Mouse (Mus musculus) cerebellum, postnatal 25 days (tissue): Measurements from ENCODE around the gene Ankrd11.
A peak's percentile ranks its signal among the peaks of the same experiment; 100 is the strongest.

Experiments
- DNase-seq, 2 experiments: peaks; one replicate each; pipeline ENCODE4 v3.0.0; 2021; ENCODE audit warnings: mixed read lengths in 2 of 2

Ankrd11 gene

DNA sequence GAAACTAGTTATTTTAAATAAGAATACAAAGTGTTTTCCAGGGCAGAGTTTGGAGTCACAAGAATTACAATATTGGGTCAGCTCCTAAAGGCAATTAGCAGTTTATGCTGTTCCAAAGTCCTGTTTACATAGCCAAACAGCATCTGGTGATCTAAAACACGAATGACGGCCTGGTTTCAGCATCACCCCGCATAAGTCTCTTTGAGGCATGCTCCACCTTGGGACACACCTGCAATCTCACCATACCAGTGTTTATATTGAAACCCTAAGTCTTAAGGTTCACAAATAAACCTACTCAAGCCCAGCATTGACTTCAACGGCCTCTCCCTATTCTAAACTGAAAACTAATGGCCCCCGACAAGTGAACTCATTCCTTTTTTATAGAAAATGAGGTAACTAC is 81.8 kb downstream of the Ankrd11 start:
- no peak for DNase-seq

DNA sequence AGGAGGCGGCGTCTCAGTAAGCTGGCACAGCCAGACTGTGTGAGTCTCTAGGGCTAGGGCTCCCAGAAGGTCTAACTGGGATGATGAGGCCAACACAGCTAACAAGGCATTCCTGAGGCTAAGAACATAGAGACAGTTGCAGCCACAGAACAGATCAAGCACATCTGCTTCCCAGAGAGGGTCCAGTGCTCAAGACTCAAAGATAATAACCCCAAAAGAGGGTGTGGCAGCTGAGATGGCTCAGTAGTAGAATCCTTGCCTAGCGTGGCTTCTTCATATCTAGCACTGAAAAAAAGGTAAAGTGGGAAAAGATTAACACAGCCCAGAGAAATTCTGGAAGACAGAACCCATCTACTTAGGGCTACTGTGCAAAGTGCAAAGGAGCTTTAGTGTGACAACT is 86.1 kb downstream of the Ankrd11 start:
- DNase-seq, result no peak

DNA sequence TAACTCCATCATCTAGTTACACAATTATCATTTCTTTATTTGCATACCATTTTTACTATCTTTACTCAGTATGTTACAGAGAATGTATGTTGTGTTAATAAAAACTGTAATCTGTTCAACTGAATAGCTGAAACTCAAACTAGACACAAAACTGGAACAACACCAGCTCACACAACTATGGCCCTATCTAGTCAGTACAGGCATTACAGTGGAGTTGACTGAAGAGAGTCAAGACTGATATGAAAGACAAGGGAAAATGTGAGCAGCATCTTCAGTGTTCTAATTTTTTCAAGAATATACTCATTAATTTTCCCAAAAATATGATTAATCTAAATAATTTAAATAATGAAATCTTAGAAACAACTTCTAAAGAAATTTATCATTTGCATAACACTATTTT is 86.9 kb downstream of the Ankrd11 start:
- DNase-seq, result no peak

DNA sequence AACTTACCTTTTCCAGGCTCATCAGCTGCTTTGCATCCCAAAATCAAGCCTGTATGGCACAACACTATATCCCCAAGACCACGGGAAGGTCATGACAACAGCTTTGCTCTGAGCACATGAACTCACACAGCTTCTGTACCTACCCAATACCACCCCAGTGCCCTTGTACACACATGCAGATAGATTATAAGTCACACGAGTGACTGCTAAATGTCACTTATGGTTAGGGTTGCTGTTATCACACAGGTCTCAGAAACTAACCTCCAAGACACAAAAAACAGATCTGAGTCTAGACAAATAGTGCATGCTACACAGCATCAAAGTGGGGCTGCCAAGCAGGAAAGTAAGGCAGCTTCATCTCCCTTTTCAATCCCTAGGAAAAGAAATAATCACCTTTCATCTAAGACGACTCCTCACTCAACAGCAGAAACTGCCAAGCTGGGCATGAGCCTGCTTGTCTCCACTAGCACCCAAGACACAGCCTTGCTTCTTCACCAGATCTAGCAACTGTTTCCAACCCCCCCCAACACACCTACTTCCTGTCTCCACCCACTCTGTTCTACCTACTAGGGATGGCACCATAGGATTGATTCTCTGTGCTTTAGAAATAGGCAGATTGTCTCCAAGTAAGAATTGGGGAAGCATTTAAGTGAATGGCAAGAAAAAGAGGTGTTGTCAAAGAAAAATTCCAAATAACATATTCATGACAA is 87.8 kb downstream of the Ankrd11 start:
- DNase-seq, result no peak

DNA sequence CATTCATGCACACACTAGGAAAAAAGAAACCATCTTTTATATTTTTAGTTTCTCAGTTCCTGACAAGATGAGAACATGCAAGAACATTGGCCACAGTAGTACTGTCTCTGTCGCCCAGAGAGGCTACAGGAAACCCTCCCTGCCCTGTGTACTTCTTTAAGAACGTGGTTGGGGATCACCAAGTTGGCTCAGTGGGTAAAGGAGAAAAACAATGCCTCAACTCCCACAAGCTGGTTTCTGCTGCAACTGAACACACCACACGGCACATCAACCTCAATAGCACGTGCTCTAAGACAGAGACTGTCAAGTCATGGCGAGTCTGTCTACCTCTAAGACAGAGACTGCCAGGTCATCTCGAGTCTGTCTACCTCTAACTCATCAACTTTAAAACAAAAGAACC is 89.0 kb downstream of the Ankrd11 start:
- DNase-seq, result no peak

DNA sequence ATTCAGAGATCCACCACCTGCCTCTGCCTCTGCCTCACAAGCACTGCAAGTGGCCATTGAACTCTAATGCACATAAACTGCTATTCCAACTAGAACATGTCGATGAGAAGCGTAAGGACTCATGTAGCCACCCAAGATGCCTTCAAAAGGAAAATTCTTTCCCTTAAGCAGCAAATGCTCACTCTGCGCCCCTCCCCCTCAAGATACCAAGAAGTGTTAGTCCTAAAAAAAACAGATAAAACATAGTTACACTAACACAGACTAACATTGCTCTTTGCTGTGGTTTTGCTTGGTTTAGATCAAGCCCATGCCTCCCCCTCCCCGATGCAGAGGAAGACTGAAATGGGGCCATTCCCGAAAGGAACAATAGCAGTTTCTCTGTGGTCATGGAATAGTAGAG is 90.6 kb downstream of the Ankrd11 start:
- DNase-seq, result no peak

DNA sequence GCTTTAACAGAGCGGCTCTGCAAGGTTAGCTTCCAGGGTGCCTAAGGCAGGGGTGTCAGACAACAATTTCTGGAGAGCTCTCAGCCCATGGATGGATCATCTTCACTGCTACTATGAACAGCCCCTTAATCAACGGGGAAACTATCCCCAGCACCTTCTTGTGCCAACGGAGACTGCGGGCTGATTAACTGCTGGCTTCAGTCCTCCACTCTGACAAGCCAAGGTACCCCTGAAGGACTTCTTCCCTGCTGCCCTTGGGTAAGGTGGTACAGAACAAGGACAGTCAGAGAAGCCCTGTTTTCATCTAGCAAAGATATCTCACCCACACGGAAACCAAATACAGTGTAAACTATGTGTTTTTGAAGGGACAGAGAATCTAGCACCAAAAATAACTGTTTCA is 92.4 kb downstream of the Ankrd11 start:
- no peak for DNase-seq

DNA sequence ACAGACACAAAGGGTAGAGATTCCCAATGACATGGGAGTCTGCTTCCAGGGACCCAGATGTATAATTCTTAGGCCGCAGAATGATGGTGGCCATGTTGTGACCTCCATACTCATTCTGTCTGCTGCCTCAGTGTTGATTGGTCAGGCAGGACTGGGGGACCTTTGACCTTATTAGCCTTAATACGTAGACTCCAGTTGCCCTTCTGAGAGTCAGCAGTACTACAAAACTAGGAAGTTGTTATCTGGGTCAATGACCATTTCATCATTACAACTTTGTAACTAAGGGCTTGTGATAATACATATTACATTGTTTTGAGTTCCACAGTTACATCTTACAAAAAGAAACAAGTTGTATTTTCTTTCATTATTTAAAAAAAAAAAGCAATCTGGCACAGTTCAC is 96.3 kb downstream of the Ankrd11 start:
- no peak for DNase-seq

DNA sequence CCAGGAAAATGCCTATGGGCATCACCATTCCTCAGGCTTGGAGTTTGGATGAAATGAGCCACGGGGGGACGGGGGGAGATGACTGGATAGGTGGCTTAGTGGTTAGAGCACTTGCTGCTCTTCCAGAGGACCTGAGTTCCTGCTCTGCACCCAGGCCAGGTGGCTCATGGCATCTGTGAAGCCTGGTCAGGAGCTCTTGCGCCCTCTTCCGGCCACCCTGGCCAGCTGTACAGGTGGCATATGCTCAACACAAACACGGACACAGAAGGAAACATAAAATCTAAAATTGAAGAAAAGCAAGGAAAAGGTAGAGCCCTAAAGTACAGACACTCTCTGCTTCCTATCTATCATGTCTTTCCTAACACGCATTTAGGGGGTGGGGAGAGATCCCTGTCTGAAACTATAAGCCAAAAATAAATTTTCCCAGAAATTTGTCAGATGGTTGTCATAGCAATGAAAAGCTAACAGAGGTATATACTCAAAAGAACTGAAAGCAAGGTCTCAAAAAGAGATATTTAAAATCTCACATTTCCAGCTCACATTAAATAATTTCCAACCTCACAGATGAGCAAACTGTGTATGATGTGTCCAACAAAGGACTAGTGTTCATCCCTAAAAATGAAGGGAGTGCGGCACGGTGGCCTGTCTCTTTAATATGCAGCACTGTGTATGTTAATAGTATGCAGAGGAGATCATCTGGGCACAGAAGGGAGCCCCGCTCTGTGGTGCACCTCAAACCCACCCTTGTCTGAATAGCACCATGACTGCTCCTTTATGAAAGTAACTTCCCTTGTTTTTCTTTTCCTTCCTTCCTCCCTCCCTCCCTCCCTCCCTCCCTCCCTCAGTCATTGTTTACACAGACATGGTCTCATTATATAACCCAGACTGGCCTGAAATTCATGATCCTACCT is 99.0 kb downstream of the Ankrd11 start:
- peak; percentile 59 to 79 for DNase-seq

DNA sequence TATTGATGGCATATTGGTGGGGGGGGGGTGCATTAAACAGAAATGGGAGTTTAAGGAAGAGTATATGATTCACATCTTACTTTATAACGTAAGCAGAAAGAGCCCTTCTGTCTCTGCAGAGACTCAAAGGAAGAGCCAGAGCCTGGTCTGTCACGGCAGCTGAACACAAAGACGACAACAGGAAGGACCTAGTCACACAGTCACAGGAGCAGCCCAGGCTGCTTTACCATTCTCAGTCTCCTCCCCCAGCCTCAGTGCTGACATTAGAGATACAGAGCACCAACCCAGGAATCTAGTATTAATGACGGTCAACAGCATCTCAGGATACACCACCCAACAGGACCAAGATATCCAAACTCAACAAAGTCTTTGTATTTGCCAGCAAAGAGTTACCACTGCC is 103.5 kb downstream of the Ankrd11 start:
- DNase-seq, result no peak

DNA sequence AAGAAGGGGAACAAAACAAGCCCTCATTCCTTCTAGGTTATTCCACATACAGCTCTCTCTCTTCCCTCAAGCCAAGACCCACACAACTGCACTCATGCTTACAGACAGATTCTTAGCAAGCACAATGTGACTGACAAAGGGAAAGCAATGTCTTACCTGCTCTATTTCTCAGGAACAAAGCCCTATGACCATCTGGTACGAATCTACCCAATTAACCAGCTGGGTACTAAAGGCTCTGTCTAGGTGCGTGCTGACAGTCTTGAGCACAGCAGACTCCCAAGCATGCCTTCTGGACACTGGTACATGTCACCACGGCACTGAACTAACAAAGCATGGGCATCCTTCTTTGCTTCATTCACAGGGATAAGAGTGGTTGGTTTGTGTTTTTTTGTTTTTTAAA is 103.9 kb downstream of the Ankrd11 start:
- DNase-seq, result peak; percentile 51 to 54

DNA sequence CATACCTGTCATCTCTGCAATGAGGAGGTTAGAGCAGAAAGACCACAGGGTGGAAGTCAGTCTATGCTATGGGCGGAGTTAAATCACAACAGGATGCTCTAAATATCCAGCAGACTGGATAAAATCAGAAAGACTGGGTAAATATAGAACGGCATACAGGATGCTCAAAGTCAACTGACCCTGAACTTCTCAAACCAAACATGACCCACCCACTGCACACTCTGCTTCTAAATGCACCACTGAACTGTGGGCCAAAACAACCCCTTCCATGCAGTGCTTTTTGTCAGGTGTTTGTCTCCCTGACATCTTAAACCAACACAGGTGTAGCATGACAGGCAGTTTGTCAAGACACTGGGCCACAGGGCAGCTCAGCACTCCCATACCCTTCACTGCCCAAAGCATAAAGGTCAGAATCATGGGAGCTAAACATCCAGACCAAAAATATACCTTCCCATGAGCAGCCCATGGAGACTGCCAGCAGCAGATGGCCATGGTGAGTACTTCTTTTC is 104.5 kb downstream of the Ankrd11 start:
- DNase-seq, result peak; percentile 58 to 68

DNA sequence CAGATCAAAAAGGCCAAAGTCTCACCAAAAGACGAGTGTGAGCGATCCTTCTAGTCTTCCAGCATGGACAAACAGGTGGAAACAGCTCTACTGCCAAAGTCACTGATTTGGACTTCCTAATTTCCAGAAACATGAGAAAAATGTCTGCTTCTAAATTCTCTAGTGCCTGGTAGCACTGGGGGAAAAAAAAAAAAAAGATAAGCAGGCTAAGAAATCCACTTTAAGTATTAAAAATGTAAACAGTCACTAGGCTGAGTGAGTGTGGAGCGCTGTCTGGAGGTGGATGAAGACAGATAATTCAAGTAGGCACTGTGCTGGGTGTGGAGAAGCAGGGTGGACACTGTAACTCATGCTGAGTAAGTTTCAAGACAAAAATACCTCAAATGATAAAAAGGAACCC is 106.2 kb downstream of the Ankrd11 start:
- DNase-seq, result no peak

DNA sequence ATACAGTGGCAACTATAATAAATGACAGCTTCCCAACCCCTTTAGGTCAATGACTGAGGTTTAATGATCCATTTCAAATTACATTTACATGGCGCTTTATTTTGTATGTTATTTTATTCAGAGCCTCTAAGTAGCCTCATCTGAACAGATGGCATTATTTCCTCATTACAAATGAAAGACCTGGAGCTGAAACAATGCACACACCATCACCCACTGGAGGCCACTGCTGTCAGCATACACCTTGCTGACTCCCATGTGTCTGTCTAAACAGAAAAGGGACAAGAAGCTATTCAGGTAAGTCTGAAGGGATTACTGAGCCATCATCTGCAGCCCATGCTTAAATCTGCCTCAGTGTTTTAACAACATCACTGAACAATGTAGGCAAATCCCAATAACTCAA is 107.0 kb downstream of the Ankrd11 start:
- DNase-seq, result peak in 1 of 2 experiments; percentile 65

DNA sequence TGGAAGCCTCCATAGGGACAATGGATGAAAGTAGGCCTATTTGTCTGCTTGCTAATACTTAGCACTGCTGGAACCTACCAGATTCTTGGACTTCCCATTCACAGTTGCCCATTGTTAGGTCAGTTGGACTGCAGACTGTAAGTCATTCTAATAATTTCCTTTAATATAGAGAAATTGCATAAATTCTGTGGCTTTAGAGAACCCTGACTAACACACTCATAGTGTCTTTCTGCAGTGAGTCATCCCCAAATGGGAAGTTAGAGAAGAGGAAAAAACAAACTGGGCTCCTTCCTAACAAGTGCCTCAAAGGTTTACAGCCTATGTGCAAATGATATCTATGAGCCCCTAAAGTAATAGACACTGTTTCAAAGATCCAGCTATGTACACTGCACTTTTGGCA is 108.1 kb downstream of the Ankrd11 start:
- DNase-seq, result no peak

DNA sequence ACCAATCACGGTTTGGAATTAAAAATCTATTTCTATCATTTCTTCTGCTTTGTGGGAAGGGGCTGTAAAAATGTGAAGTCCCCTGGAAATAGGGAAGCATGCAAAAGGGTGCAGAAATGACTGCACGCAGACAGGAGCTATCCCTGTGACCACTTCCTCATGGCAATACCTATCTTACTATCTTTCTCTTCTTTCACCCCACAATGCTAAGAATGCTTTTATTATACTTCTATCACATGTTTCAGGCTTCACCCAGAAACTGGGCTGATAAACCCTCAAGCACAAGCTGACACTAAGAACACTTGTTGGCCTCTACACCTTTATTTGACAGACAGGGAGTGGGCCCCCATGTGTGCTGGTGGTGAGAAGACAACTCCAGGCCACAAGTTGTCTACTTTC is 109.5 kb downstream of the Ankrd11 start:
- no peak for DNase-seq

DNA sequence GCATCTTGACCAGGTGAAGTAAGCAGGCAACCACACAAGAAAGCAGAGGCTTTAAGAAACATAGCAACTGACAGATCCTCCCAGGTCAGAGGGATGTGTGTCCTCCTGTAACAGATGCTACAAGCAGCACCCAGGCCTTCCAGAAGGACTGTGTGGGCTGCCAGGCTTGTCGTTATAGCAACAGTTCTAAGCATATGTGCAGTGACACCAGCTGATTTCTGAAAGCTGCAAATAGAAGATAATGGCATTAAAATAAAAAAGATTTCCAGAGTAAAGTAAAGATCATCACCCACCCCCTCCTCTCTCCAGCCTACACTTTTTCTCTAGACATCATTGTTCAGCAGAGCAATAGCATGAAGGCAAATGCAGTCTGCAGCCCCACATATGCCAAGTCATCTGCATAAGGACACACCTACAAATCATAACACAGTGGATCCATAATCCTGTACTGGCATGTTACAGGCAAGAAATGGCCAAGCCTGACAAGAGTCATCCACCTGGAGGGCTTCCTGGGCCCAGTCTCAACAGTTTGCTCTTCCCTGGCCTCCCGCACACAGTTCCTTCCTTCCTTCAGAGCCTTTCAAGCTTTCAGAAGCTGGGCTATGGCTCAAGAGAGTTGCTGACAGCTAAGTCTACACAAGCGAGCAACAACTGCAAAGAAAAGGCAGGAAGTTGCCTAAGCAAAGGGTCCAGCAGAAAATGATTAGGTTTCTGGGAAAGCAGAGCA is 110.1 kb downstream of the Ankrd11 start:
- DNase-seq, result peak; percentile 61

DNA sequence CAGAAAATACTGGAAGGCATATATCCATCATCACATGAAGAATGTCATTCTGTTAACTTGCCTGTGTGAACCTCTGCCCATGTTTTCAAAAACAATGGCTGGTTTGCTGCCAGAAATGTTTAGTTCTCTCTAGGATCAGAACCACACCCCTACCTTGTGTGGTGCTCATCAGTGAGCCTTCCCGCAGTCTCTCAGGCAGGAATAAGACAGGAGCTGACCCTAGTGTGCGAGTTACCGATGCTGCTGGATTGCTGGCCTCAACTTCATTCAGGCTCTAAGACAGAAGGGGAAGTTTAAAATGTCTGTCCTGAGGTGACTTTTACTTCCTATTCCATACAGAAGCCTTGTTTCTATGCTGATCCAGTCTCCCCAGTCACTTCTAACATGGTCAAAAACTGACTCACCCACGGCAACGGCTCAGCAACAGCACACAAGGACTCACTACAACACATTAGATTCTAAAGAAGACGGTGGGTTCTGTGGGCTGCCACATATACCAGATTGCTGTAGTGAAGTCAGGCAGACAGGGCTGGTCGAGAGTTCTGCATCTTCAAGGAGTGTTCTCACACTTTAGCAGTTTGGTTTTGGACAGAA is 113.3 kb downstream of the Ankrd11 start:
- DNase-seq, result no peak

DNA sequence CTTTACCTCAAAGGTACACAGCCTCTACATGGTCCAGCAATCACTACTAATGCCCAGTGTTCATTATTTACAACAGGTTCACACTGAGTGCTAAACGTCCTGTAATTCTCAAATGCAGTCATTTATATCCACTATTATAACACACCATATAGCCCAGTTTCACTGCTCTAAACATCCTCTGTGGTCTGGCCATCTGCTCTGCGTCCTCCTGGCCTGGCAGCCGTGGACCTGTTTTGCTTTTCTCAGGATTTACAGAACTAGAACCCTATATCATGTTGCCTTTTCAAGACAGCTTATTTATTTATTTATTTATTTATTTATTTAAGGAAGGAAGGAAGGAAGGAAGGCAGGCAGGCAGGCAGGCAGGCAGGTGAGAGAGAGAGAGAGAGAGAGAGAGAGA is 114.2 kb downstream of the Ankrd11 start:
- peak; percentile 60 to 66 for DNase-seq

DNA sequence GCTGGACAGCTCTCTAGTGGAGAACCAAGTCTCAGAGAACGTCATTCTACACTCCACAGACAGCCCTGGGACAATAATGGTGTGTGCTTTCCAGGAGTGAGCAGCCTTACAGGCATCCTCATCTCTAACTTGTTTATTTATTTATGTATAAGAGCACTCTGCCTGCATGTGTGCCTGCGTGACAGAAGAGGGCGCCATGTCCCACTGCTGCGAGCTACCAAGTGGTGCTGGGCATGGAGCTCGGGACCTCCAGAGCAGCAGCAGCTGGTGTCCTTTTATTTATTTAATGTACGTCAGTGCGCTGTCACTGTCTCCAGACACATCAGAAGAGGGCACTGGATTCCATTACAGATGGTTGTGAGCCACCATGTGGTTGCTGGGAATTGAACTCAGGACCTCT is 115.3 kb downstream of the Ankrd11 start:
- no peak for DNase-seq

DNA sequence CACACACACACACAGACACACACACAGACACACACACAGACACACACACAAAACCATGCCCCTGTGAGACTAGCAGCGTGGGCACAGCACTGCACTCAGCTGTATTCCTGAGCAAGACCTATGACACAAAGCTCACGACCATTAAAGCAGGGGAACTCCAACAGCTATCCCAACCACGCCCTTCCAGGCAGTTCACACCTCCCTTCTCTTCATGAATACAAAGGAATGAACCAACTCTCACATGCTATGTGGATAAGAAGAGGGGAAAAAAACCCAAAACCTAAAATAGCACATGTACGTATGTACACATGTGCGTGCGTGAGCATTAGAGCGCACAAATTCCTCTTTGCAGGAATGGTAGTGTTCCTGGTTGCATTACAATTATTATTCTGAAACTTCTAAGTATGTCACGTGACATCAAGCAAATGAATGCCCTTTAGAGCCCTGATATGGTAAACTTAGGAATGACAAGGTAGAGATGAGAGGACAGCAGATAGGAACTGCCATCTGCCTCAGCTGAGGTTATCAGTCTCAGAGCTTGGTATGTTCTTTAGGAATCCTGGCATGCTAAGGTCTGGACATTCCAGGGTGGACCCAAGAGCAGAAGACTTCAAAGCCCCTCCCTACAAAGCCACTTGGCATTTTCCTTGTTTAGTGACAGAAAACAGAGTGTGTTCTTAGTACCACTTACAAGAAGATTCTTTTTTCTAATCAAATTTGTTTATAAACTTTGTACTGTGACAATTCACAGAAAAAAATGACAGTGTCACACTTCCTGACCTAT is 115.9 kb downstream of the Ankrd11 start:
- DNase-seq, result no peak

DNA sequence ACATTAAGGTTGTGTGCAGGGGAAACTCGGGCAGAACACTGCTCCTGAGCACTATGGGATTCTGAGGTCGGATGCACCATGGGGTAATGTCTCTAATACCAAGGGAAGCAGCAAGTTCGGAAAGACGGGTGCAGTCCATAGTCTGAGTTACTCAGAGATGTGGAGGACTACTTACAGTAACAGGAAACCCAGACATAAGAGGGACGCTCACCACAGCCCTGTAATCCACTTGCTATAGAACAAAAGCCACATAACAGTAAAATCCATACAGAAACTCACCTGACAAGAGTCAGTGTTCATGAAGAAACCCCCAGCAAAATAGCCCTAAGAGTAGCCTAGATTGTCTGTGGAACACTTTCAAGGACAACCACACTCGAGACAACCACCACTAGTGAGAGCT is 118.0 kb downstream of the Ankrd11 start:
- peak in 1 of 2 experiments; percentile 47 for DNase-seq
